Mouse (Mus musculus) granulocyte monocyte progenitor cell, adult 5-6 weeks (primary cell): ENCODE data around the gene Tns3. TPM values are rescaled to one million over a fixed set of nuclear protein-coding genes. Genes with fewer than 3 reads are reported as not detected.

ENCODE experiments used
- ATAC-seq: replicated peaks from 2 replicates; pipeline ENCODE4 v1.8.0; 2016; ENCODE audit warnings: mild to moderate bottlenecking, moderate TSS enrichment, inconsistent platforms; ENCODE audit not compliant: poor library complexity, severe bottlenecking
- total RNA-seq, 2 experiments: library from RNA; stranded (forward) in 1 of 2; stranded (reverse) in 1 of 2; fragments of 200-712, 200-1000 nt in 1 of 2; fragments of >200 nt in 1 of 2; fragmentation: Nextera tagmentation in 1 of 2; gene quantifications; 2 replicates each; pipeline ENCODE4 v1.2.3; 2014 to 2017

Gene Tns3
- 26.9 TPM in 2 replicates for total RNA-seq (2014; fragmentation: Nextera tagmentation)
- 13.0 and 13.1 TPM in 2 replicates for total RNA-seq (2017)

DNA sequence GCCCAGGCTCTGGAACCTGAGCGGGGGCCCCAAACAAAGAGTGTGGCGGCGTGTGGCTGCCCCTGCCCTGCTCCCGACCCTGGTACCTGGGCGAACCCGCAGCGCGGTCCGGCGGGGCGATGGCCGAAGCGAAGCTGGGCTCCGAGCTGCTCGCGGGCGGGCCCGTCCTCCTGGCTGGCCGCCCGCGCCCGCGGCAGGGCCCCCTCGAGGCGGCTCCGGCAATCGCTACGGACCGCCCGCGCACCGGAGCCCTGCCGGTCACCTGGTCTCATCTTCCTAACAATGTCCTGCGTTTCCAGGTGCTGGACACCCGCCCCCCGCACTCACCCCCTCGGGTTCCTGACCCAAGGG, at the start of gene Tns3:
Gene Tns3, minus strand, starts transcription at position 143 of the 351 bp plus-strand sequence.
- ATAC-seq, result 0 out of 2 replicates have a peak, but pooled peaks have one; percentile 26

DNA sequence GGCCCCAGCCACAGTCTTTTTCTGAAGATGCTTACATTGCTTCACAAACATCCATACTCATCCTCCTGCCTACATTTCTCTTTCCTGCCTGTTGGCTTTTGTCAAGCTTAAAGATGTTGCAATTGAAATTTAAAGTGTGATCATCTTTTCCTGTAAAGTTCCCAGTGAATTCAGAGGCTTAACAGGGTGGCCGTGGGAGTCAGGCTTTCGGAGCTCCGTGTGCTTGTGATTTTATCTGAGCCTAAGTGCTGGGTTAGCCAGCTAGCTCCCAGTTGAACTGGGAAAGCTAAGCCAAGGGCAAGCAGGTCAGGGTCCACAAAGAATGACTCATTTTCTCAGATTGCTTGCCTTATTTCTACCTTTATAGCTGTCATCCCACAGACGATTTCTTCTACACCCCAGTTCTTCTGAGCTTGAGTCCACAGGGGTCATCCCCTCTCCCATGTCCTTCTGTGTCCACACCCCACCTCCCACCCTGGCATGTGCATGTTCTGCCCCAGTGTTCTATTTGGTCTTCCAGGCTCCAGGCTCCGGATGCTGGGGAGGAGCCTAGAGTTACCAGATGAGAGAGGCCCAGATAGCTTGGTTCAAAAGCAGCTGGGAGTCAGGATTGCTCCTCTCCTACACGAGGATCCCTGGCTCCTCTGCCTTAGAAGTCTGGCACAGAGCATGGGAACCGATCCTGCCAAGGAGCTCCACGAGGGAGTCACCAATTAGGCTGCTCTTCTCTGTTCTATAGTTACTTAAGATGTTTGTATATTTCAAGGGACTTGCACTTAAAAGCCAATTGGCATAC, 42.1 kb upstream of the Tns3 start:
- no peak for ATAC-seq

- ATAC-seq, result no peak
These were observed 40.8 kb upstream of the Tns3 start for GRCm38 (mm10) chr11:8705156-8705555.

DNA sequence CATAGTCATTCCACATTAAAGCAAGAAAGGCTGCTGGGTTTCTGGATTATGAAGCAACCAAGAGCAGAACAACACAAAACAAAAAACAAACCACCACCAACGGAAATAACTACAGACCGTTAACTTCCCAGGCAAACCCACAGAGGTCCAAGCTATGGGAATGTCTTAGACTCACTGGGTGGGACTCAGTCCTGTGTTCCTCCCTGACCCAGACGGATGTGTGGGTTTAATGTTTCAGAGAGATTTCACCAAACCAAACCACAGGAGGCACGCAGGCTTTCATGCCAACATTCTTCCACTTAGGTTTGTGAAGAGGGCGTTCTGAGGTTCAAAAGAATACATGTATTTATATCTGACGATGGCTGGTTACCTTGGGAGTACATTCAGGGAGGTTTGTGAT, 39.5 kb upstream of the Tns3 start:
- peak; percentile 26 for ATAC-seq

DNA sequence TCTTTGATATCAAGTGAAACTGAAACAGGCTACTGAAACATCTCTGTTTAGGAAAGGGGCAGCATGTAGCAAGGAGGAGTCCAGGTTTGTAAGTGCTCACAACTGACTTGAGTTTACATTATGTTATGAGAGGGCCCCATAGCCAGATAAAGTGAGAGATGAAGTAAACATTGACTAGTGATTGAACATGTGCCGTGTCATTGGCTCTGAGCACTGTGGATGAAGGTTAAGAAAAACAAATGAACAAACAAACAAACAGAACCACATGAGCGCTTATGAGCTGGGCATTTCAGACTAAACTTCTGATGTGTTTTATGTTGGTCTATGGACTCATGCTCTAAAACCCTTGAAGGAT, 38.2 kb upstream of the Tns3 start:
- no peak for ATAC-seq

DNA sequence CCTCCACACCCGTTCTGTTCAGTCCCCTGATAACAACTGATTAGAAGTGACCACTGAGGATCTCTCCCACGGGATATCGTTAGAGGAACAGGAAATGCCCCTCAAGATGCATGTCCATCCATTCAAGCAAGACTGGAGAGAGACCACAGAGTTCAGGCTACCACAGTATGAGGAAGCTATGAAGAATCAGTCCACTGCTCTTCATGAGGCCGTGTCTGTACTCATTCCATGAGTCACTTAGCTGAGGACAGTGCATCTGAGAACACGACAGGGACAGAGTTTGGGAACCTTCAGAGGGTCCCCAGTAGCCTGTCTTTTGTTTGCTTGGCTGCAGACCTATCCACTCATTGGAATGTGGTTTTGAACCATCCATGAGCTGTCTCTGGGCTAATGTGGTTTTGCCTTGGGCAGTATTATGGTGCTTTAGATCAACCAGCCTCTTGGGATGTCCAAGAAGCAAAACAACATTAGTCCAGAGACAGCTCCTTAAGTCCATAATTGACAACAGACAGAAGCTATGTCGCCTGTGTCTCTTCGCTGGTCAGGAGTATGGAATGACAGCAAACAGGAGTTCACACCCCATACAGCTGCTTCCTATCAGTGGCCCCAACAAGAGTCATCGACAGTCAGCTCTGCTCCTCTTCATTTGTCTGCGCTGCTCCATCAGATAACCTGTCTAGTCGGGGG, 37.7 kb upstream of the Tns3 start:
- peak; percentile 73 for ATAC-seq

- ATAC-seq, result peak; percentile 30; the same call in 1 of the 2 replicates
These were observed 37.1 kb upstream of the Tns3 start for GRCm38 (mm10) chr11:8701400-8701799.

DNA sequence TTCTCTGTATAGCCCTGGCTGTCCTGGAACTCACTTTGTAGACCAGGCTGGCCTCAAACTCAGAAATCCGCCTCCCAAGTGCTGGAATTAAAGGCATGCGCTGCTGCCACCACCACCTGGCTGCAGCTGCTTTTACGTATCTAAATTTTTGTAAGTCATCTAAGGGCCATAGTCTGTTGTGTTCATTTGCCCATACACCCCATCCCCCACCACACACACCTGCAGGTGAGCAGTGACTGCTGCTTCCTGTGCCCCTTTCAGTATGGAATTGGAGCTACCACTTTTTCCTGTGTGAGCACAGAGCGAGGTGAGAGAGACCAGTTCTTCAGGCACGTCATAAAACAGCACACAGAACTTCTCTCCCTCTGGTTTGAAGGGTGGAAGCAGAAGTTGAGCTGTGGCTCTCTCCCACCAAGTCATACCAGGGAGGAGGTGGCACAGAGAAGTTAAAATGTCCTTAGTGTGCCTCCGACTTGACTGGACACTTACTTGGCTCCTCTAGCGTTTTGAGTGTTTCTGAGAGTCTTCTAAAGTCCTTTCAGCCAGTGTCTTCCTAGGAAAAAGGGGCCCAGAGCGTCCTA, 36.4 kb upstream of the Tns3 start:
- peak; percentile 37 for ATAC-seq

DNA sequence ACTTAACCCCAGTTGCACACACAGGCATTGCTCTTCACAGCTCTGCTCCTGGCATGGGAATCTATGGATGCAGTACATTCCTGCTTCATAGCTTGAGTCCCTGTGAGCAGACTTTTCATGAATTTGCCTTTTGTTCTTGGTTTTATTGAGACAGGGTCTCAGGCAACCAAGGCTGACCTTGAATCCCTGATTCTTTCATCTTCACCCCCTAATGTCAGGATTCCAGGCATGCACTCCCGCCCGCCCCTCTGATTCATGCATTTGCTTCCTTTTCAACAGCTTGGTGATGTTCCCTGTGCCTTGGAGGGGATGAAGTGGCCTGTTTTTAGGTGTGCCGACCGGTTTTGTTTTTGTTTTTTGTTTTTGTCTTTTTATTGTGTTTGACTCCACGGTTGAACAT, 35.4 kb upstream of the Tns3 start:
- ATAC-seq, result no peak

- no peak for ATAC-seq
These were observed 33.3 kb upstream of the Tns3 start for GRCm38 (mm10) chr11:8697670-8698069.

DNA sequence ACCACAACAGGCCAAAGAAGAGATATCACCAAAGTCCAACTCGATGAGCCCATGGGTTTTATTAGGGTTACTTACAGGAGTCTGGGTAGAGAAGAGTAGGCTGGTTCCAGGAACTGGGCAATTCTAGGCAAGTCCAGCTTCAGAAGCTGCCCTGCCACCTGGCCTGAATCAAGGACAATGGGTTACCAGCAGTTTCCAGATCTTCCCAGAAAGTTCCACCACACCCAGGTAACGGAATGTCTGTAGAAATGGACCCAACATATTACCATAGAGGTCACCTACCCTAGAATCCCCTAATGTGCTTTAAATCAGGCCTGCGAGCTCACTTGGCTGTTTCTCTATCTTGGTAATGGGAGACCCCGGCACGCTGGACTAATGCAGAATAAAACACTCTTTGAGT, 29.8 kb upstream of the Tns3 start:
- ATAC-seq, result no peak

- no peak for ATAC-seq
These were observed 28.5 kb upstream of the Tns3 start for GRCm38 (mm10) chr11:8692536-8693471.

GRCm38 (mm10) chr11:8692162-8692535, 27.8 kb upstream of the Tns3 start:
- ATAC-seq, result no peak

DNA sequence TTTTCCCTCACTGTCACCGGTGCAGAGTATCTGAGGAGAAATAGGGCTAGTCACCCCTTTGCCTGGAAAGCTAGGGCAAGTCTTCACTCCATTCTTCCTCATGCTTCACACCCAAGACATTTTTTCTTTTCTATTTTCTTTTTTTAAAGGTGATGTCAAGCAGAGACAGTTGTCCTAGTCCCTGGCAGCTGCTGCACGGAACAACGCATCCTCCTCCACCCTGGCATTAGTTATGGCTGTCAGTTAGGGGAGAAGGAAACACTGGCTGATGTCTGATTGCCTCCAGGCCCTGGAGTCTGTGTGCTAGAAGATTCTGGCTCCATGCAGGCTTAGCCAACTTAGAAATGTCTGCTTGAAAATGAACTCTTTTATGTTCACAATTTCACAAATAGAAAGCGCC, 27.3 kb upstream of the Tns3 start:
- ATAC-seq, result no peak

DNA sequence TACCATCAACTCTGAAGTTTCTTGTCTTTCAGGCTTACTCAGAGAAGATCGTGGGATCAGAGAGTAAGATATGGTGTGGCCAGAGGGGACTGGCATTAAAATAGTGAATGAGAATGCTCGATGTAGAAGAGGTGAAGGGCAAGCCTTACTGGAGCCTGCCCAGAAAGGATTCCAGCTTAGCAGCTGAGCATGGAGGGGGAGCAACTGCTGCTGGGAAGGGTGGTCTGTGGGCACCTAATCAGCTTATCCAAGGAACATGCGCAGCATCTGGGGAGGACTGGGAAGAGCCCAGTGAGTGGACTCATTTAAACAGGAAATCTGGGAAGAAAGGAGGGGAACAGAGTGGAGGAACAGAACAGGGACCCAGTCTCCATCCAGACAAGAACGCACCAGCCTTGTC, 26.3 kb upstream of the Tns3 start:
- ATAC-seq, result no peak

DNA sequence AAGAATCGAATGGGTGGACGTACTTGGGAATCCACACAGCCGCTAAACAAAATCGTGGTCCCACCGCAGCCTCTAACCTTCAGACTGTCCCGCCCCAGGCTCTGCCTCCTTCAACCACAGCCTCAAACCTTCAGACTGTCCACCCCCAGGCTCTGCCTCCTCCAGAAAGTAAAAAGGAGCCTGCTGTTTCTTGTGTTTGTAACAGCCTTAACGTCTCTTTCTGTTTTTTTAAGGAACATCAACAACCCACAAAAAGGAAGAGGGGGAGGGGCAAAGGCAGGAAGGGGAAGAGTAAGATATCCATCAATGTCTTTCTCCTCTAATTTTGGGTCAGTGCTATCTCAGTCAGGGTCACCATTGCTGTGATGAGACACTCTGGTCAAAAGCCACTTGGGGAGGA, 25.2 kb upstream of the Tns3 start:
- ATAC-seq, result peak; percentile 57

DNA sequence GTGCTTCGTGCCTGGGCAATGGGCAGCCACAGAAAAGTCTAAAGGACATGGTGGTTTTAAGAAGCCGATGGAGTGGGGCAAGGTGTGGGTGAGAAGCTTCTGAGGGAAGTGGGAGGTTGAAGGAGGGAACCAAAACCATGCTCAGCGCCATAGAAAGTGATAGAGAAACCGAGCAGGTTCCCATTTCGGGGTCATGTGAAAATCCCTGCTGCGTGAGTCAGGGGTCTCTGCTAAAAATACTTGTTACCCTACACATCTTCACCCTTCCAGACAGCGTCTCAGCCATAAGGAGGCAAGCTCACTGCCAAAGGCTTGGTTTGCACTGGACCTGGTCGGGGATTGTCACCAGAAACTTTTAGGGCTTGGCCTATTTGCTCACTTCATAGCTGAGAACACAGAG, 24.6 kb upstream of the Tns3 start:
- ATAC-seq, result peak; percentile 69

- ATAC-seq, result no peak
These were observed 22.2 kb upstream of the Tns3 start for GRCm38 (mm10) chr11:8686501-8686900.

DNA sequence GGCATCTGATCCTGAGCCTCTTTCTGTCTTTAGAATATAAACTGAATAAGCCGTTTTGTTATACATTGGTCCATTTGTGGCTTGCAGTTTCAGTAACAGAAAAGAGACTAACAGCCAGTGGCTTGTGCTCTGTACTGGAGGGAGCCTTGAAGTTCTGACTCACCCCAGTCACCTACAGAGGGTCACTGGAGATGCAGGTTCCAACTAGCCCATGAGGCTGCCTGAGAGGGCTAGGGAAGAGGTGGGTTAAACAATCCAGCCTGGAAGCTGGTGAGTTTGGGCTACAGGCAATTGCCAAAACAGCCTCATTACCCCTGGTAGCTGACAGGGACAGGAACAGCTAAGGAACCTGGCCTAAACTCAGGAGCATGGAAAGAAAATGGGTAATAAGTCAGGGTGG, 21.7 kb upstream of the Tns3 start:
- ATAC-seq, result no peak

DNA sequence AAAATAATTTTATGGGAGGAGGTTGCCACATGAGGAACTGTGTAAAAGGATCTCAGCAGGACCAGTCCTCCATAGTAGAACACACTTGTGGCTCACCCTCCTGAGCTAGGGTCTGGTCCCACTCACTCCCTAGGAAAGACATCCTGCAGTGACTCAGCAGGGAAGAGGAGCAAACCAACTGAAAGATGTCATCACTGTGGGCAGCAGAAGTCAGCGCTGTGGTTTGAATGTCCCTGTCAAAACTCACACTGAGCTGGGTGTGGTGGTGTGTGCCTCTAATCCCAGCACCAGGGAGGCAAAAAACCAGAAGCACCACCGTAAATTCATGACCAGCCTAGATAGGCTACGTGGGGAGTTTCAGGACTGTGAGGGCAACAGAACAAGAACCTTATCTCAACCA, 20.9 kb upstream of the Tns3 start:
- peak; percentile 42 for ATAC-seq

DNA sequence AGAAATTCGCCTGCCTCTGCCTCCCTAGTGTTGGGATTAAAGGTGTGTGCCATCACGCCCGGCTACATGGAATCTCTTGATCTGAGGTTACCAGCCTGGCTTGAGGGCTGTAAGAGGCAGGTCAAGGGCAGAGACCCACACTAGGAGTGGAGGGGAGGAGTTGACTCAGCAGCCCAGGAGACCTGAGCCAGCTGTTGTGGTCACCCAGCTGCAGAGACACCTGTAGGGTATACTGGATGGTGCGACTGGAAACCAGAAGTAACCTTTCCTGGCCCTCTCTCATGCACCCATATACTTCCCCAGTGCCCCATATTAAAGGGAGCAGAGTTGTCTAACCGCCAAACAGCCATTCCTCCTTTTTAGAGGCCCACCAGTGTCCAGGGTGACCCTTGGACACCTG, 19.9 kb upstream of the Tns3 start:
- no peak for ATAC-seq
